Mouse (Mus musculus) thymus, postnatal 36 days (tissue): ENCODE results near the gene Carmil3.
A peak's percentile ranks its signal among the peaks of the same experiment; 100 is the strongest.

Experiments used
- DNase-seq, 2 experiments: peaks; one replicate each; pipeline ENCODE4 v3.0.0; 2022; ENCODE audit warnings: mixed read lengths in 2 of 2

Gene Carmil3

DNA sequence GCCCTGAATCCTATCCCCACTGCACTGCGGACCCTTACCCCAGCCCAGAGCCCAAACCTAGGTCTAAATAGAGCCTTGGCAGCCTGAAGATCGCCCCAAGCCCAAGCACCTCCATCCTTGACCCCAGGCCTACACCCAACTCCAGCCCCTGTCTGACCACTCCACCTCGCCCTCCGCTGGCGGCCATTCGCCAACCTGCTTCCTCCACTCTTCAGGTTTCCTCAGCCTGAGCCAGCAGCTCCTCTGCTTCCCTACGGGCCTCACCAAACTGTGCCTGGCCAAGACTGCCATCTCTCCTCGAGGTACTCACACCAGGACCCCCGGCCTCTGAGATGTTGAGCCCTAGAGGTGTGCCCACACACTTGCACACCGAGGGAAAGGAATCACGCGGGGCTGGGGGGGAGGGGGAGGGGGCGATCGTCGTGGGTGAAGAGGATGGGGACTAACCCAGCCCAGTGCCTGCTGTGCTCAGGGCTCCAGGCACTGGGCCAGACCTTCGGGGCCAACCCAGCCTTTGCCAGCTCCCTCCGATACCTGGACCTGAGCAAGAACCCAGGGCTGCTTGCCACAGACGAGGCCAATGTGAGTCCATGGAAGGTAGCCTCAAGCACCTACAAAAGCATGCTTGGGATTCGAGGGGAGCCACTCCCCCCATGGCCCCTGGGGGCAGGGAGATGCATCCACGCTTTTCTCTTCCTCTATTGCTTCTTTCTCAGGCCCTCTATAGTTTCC lies 5.2 kb downstream of the Carmil3 start:
- no peak for DNase-seq

GRCm38 (mm10) chr14:55496761-55497448 lies 6.5 kb downstream of the Carmil3 start:
- no peak for DNase-seq

DNA sequence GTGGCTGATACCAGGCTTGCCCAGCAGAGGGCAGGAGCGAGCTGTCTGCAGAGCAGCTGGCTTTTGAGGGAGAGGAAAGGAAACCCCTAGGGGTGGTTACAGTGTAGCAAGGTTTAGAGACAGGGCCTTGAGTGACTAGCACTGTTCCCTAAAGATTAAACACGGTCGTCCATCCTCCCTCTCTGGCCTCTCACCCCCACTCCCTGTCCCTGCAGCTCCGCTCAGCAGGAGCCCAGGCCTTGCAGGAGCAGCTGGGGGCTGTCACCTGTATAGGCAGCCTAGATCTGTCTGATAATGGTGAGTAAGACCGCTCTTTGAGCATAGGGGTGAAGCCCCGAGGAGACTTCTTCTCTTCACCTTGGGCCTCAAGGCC lies 7.0 kb downstream of the Carmil3 start:
- peak; percentile 79 to 84 for DNase-seq

- no peak for DNase-seq
Observed at GRCm38 (mm10) chr14:55505612-55506011, 15.2 kb downstream of the Carmil3 start.

- DNase-seq, result no peak
Observed at GRCm38 (mm10) chr14:55507801-55508200, 17.4 kb downstream of the Carmil3 start.

DNA sequence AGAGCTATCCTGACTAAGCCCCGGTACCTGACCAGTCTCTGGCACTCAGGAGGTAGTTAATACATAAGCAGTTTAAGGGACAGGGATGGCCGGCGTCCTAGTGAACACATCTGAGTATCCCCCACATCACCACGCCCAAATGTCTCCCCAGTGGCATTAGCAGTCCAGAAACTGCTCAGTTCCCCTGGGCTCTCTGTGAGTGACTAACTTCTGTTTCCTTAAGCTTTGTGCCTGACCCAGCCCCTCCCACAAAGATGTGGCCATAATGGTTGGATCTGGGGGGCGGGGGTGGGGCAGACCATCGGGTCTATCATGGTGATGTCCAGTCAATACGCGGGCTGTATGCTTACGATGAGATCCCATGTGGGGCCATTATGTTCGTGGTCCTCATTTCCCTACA lies 19.1 kb downstream of the Carmil3 start:
- no peak for DNase-seq

DNA sequence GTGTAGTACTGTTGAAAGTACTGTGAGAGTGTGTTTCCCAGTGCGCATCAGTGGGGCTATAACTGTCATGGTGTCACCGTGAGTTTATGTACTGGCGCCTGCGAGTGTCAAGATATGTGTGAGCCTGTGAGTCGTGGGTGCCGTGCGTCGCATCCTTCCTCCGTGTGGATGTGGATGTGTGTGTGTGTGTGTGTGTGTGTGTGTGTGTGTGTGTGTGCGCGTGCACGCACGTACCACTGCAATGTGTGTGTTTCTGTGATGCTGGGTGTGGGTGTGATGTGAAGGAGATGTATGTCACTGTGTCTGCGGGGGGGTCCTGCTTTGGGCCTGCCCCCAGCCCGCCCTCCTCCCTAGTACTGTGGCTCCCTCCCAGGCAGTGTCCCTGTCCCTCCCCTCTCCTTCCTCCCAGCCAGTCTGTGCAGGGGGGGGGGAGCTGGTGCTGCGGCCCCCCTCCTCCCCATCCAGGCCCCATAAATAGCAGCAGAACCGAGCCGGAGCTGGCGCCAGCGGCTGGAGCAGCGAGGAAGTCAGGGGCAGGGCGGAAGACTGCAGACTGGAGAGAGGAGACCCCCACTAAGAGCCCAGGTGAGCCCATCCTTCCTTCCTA lies 19.8 kb downstream of the Carmil3 start, which contains the start of gene Cpne6:
Gene Cpne6, plus strand, starts transcription at position 321 of the 607 bp plus-strand sequence.
- DNase-seq, result no peak

- no peak for DNase-seq
Observed at GRCm38 (mm10) chr14:55511037-55511436, 20.6 kb downstream of the Carmil3 start.

GRCm38 (mm10) chr14:55513927-55514326 lies 23.5 kb downstream of the Carmil3 start:
- DNase-seq, result no peak

- DNase-seq, result no peak
Observed at GRCm38 (mm10) chr14:55515846-55516245, 25.4 kb downstream of the Carmil3 start.

GRCm38 (mm10) chr14:55518897-55519296 lies 28.4 kb downstream of the Carmil3 start:
- DNase-seq, result no peak

DNA sequence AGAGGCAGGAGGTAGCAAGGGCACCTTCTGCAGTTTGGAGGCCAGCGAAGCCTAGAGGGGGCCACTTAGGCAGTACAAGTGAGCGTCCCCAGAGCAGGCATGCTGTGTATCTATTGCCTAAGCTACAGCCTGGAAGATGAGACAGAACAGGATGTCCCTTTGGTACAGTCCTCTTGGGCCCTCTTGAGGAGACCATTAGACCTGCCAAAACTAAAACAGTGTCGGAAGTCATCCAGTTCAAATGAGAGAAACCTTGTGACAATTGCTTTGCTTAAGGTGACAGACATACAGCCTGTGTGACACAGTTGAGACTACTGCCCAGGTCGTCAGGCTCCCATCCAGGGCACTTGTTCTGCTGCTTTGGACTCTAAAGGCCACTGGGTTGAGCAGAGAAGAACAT lies 29.2 kb downstream of the Carmil3 start:
- no peak for DNase-seq

DNA sequence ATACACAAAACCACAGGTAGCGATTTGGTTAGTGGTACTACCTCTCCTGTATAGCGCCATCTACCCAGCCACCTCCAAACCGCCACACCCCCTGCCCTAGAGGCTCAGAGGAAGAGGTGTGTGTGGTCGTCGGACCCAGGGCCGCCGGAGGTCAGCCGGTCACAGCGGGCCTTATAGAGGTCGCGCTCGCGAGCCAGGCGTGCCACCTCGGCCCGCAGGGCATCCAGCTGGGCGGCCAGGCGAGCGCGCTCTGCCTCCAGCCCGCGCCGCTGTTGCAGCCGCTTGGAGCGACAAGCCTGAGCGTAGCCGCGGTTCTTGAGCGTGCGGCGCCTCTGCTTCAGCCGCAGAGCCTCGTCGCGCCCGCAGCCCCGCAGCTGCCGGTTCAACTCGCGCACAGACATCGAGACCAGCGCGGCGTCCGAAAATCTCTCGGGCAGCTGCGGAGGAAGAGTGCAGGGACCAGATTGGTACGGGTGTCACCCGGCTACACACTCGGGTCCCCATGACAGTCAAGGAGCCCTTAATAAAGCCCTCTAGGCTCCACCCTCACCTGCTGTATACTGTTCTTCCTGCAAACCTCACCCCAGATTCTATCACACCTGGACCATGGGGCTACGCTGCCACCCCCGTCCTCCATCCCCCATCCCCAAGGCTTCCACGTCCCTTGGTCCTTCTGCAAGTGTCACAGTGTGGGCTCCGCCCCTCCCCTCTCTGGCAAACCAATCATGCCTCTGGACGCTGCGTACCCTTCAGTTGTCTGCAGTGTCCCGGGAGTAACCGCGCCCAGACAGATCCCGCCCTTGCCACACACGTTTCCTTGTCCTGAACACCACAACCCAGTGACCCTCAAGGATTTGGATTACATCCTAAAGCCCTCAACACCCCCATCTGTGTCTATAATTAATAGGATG lies 30.3 kb downstream of the Carmil3 start:
- no peak for DNase-seq

GRCm38 (mm10) chr14:55524062-55524461 lies 33.6 kb downstream of the Carmil3 start:
- DNase-seq, result no peak

- no peak for DNase-seq
Observed at GRCm38 (mm10) chr14:55524785-55525184, 34.3 kb downstream of the Carmil3 start, which contains the start of gene Nrl. Gene Nrl, minus strand, starts transcription at chr14:55524981.

GRCm38 (mm10) chr14:55526674-55527073 lies 36.2 kb downstream of the Carmil3 start:
- no peak for DNase-seq

GRCm38 (mm10) chr14:55527940-55528339 lies 37.5 kb downstream of the Carmil3 start:
- DNase-seq, result peak in 1 of 2 experiments; percentile 21

DNA sequence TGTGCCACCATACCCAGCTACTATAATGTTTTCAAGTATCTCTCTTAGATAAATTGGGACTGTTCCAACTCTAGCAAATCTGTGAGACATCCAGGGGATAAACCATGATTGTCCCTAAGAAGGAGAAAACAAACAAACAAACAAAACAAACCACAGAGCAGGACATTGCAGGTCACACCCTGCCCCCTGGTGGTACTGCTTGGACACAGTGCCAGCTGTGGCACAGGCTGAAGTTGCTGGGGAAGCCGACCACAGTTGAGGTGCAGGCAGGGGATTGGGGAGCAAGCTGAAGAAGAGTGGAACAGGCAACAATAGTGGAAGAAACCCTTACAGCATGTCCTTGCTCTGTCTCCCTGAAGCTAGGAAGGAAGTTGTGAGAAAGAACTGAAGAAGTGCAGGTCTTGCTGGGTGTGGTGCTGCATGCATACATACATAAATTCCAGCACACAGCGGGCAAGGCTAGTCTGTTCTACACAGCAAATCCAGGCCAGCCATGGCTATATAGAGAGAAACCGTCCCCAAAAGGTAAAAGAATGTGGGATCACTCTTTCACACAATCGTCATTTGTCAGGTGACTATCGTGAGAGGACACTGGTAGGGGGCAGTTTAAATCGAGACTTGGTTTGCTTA lies 45.8 kb downstream of the Carmil3 start:
- DNase-seq, result peak; percentile 34 to 46

DNA sequence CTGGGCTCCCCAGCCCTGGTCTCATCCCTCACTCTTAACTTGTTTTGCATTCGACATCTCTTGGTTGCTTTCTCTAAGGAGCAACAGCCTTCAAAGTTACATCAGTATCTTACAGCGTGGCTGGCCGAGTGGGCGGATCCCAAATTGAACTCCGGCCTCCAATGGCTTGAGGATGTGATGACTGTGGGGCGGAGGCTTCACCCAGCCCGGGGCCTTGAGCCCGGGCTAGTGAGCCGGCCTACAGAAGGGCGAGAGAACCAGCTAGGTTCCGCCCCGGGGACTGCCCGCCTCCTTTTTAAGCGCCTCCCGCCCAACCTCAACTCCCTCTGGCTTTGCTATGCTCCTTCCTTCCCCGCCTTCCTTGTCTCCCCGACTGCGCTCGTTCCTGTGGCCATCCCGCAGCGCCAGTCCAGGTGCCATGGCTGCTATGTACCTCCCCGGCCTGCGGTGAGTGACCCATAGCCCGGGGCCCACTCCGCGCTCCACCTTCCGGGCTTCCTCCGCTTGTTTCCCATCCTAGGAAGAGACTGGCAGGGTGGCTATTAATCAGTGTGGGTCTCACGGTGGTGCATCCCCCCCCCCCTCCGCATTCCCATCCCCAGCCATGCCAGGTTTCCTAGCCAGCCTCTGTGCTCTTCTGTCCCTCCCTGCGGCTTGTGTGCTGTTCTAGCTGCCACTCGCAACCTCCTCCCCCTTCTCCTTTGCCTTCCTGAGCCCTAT lies 49.8 kb downstream of the Carmil3 start, which contains the start of gene Pck2:
Gene Pck2, plus strand, starts transcription at position 200 of the 720 bp plus-strand sequence.
- peak; percentile 31 to 48 for DNase-seq

GRCm38 (mm10) chr14:55540787-55541321 lies 50.4 kb downstream of the Carmil3 start:
- peak; percentile 42 to 50 for DNase-seq

DNA sequence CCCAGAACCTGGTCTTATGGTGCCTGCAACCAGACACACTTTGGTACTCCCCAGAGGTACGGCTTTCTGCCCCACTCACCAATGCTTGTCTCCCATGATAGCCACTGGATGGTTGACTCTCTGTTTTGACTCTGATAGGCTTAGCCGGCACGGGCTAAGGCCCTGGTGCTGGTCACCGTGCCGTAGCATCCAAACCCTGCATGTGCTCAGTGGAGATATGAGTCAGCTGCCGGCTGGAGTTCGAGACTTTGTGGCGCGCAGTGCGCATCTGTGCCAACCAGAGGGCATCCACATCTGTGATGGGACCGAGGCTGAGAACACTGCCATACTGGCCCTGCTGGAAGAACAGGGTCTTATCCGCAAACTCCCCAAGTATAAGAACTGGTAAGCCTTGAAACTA lies 51.8 kb downstream of the Carmil3 start:
- DNase-seq, result no peak
